ENCODE assay signal across 8 mouse cellular contexts in the genomic region with DNA sequence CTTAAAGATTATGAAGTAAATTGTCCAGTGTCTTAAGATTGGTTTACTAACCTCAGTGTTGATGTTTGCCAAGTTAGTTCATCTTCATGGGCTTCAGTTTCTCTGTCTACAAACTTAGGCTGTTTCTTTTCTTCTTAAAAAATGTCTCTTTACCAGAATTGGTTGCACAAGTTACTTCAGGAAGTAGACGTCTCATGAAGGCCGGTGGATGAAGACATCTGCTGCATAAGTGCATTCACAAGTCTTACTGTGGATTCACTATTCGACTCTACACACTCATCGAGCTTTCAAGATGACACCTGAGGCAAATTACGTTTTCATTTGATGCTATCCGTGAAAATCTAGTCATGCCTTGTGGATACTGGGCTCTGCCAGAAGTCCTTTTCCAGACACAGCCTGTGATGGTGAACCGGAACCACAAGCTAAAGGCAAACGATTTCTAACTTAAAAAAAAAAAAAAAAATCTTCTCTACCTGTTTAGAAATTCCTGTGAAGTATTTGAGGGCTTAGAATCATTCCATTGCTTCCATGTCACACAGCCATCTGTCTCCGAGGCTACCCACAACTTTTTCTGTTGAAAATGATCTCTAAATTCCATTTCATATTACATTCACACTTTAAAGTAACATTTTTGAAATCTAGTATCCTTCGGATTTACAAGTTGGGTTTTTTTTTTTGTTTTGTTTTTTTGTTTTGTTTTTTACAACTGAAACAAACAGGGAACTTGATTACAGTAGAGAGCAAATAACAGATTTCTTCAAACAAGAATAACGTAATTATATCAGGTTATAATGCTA. TPM values are rescaled to one million over a fixed set of nuclear protein-coding genes. Genes with fewer than 3 reads are reported as not detected.
DNase-seq lines count a peak whose midpoint lies in the region; ATAC-seq lines count a peak whose summit lies in the region.

No protein-coding gene starts in this region.

- H3K4me3 ChIP-seq in kidney, embryonic 16.5 days (ENCODE audit: low read length) = peak overlapping the region; percentile 72; the same call in 1 of the 2 replicates
- H3K4me3 ChIP-seq in hindbrain, embryonic 15.5 days = peak overlapping the region; percentile 83
- H3K4me3 ChIP-seq in midbrain, embryonic 14.5 days (replicated peaks; ENCODE audit: low read depth, low read length) = no peak overlapping the region

- H3K4me1 ChIP-seq in kidney, embryonic 16.5 days (ENCODE audit: insufficient read depth, low read length) = peaks cover 5% of the 10 kb centered on the region; the same call in 1 of the 2 replicates
- H3K4me1 ChIP-seq in hindbrain, embryonic 15.5 days (replicated peaks) = peaks cover 12% of the 10 kb centered on the region
- peaks cover 6% of the 10 kb centered on the region; the same call in 1 of the 2 replicates for H3K4me1 ChIP-seq in midbrain, embryonic 14.5 days (ENCODE audit: control insufficient read depth, insufficient read depth, low read length)

- DNase-seq in cerebellum, adult 11-12 months = peak; percentile 9
- DNase-seq in cerebellum, adult 18-20 months = no peak
- no peak for DNase-seq in kidney, adult 8-10 months
- no peak for DNase-seq in midbrain, embryonic 14.5 days
- no peak for DNase-seq in c-Kit-positive CD71-positive TER-119-positive erythroid progenitor cells, embryonic 14.5 days (ENCODE audit: low spot score)
- no peak for DNase-seq in layer of hippocampus, adult 9-10 months (ENCODE audit: low spot score)

- no peak overlapping the region for H3K27ac ChIP-seq in kidney, embryonic 16.5 days (ENCODE audit: low read length)
- H3K27ac ChIP-seq in hindbrain, embryonic 15.5 days (replicated peaks) = no peak overlapping the region
- no peak overlapping the region for H3K27ac ChIP-seq in midbrain, embryonic 14.5 days (replicated peaks; ENCODE audit: low read depth, low read length)

- H3K4me2 ChIP-seq in kidney, embryonic 16.5 days (replicated peaks; ENCODE audit: low read depth, low read length) = peak overlapping the region; percentile 60
- H3K4me2 ChIP-seq in hindbrain, embryonic 15.5 days = peak overlapping the region; percentile 60
- H3K4me2 ChIP-seq in midbrain, embryonic 14.5 days (ENCODE audit: low read length) = peak overlapping the region; percentile 41; the same call in 1 of the 2 replicates

- no peaks in the 10 kb centered on the region for H3K9me3 ChIP-seq in kidney, embryonic 16.5 days (ENCODE audit: low read length)
- H3K9me3 ChIP-seq in hindbrain, embryonic 15.5 days = no peaks in the 10 kb centered on the region
- no peaks in the 10 kb centered on the region for H3K9me3 ChIP-seq in midbrain, embryonic 14.5 days (ENCODE audit: control insufficient read depth, low read length)

- ATAC-seq in kidney, embryonic 16.5 days (ENCODE audit: low FRiP score, low TSS enrichment) = no peak
- ATAC-seq in hindbrain, embryonic 15.5 days (ENCODE audit: low FRiP score, low read depth) = no peak
- ATAC-seq in midbrain, embryonic 14.5 days (ENCODE audit: low FRiP score, low TSS enrichment) = no peak

- H3K36me3 ChIP-seq in kidney, embryonic 16.5 days (ENCODE audit: insufficient read depth, low read length) = peaks cover 17% of the 10 kb centered on the region
- peaks cover 15% of the 10 kb centered on the region for H3K36me3 ChIP-seq in hindbrain, embryonic 15.5 days
- peaks cover 18% of the 10 kb centered on the region for H3K36me3 ChIP-seq in midbrain, embryonic 14.5 days (ENCODE audit: control insufficient read depth, insufficient read depth, low read length)

- 81% methylated on average over 11 of the region's 11 CpGs for WGBS in kidney, embryonic 16.5 days
- WGBS in hindbrain, embryonic 15.5 days = 81% methylated on average over 11 of the region's 11 CpGs
- 81% methylated on average over 11 of the region's 11 CpGs for WGBS in midbrain, embryonic 14.5 days

- no peaks in the 10 kb centered on the region for H3K27me3 ChIP-seq in kidney, embryonic 16.5 days (ENCODE audit: insufficient read depth, low read length)
- no peaks in the 10 kb centered on the region for H3K27me3 ChIP-seq in hindbrain, embryonic 15.5 days
- no peaks in the 10 kb centered on the region for H3K27me3 ChIP-seq in midbrain, embryonic 14.5 days (ENCODE audit: control insufficient read depth, insufficient read depth, low read length)

- no peak overlapping the region for H3K9ac ChIP-seq in kidney, embryonic 16.5 days (replicated peaks; ENCODE audit: low read length)
- no peak overlapping the region for H3K9ac ChIP-seq in hindbrain, embryonic 15.5 days
- no peak overlapping the region for H3K9ac ChIP-seq in midbrain, embryonic 14.5 days (replicated peaks; ENCODE audit: low read length)

RNA-seq across cellular contexts. Expression of gene Cldnd1, which starts 0.8 kb away (rescaled TPM):
- 124 TPM in 2 replicates for polyA plus RNA-seq in kidney, embryonic 16.5 days (2015; fragmentation: Nextera tagmentation; extraction: Ambion mirVana)
- 132 and 148 TPM in 2 replicates for polyA plus RNA-seq in hindbrain, embryonic 15.5 days (2015; fragmentation: Nextera tagmentation; extraction: Ambion mirVana)
- polyA plus RNA-seq in midbrain, embryonic 14.5 days (2014; fragmentation: Nextera tagmentation; extraction: Ambion mirVana) = 134 and 151 TPM in 2 replicates

RNA-seq across cellular contexts. Expression of gene Gpr15, which starts 8.0 kb away (rescaled TPM):
- polyA plus RNA-seq in kidney, embryonic 16.5 days (2015; fragmentation: Nextera tagmentation; extraction: Ambion mirVana) = not detected in 2 replicates
- polyA plus RNA-seq in hindbrain, embryonic 15.5 days (2015; fragmentation: Nextera tagmentation; extraction: Ambion mirVana) = 0.13 TPM in 1 of 2 replicates, not detected in the other
- polyA plus RNA-seq in midbrain, embryonic 14.5 days (2014; fragmentation: Nextera tagmentation; extraction: Ambion mirVana) = 0.13 TPM in 1 of 2 replicates, not detected in the other

RNA-seq across cellular contexts. Expression of gene Olfr172, which starts 36.1 kb away (rescaled TPM):
- polyA plus RNA-seq in kidney, embryonic 16.5 days (2015; fragmentation: Nextera tagmentation; extraction: Ambion mirVana) = not detected in 2 replicates
- polyA plus RNA-seq in hindbrain, embryonic 15.5 days (2015; fragmentation: Nextera tagmentation; extraction: Ambion mirVana) = not detected in 2 replicates
- polyA plus RNA-seq in midbrain, embryonic 14.5 days (2014; fragmentation: Nextera tagmentation; extraction: Ambion mirVana) = not detected in 2 replicates

RNA-seq across cellular contexts. Expression of gene Cpox, which starts 56.8 kb away (rescaled TPM):
- 34.5 and 42.7 TPM in 2 replicates for polyA plus RNA-seq in kidney, embryonic 16.5 days (2015; fragmentation: Nextera tagmentation; extraction: Ambion mirVana)
- 17.4 and 17.9 TPM in 2 replicates for polyA plus RNA-seq in hindbrain, embryonic 15.5 days (2015; fragmentation: Nextera tagmentation; extraction: Ambion mirVana)
- polyA plus RNA-seq in midbrain, embryonic 14.5 days (2014; fragmentation: Nextera tagmentation; extraction: Ambion mirVana) = 11.7 and 13.3 TPM in 2 replicates
